Mouse (Mus musculus) CD4-positive naive resting alpha-beta T cell, adult 57 days (primary cell): ENCODE measurements around the gene Treh. TPM values are rescaled to one million over a fixed set of nuclear protein-coding genes. Genes with fewer than 3 reads are reported as not detected.

Experiments used
- total RNA-seq: library from RNA; stranded (reverse); gene quantifications from one replicate; pipeline ENCODE4 v1.2.4, GENCODE M21; 2023

Treh gene
- total RNA-seq, result not detected

DNA sequence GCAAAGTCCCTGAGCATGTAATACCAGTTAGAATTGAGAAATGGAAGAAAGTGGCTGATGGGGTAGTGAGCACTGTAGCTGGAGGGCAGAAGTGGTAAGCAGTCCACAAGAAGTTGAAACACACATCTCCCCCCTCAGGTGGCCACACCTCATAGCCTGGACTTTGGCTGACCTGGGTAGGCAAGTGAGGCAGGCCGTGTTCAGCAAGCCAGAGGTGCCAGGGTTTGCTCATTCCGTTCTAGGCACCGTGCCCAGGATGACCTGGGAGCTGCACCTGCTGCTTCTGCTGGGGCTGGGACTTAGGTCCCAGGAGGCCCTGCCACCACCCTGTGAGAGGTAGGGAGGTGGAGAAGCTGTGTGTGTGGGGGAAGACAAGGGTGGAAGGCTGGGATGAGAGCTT lies at the start of gene Treh:
Gene Treh, plus strand, starts transcription at position 229 of the 400 bp plus-strand sequence.

DNA sequence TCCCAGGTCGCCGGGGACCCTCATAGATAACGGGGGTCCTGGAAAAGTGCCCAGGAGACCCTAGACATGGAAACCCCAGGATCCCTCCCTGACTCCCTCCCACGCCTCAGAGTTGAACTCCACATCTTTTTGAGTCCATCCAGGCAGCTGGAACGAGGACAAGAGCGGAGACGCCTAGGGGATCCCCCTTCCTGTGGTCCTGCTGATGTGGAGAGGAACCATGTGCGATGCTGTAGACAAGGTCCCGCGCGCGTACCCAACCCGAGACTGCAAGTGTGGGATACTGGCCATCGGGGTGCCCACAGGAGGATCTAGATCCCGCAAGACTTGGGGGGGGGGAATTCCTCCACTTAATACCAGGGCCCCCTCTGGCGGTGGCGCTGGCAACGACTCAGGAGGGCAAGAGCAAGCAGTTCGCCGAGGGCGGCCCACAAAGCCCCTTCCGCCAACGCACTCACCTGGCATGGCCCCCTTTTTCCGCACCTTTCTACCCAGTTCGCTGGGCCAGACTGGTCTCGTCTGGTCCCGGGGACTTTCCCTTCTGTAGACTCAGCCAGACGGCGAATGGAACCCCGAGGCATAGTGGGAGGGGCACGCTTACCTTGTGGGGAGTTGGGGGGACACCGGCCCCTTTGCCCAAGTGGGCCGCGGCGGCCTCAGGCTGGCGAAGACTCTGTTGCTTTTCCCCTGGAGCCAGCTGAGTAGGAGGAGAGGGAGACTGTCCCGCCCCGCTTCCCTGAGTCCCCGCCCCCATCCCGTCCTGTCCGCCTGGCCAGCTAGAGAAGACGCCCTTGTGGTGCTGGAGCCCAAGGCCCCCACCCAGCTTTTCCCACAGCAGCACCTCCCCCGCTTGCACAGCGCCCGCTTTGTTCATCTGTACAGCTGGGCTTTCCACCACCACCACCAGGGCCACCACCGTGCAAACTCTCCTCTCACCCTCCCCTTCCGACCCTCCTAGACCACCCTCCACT lies 61.8 kb downstream of the Treh start, which contains the start of gene Phldb1:
Gene Phldb1, minus strand, starts transcription at position 675 of the 971 bp plus-strand sequence.

Other genes with a start within 250 kb of the Treh start
- not detected for gene Foxr1, start 232.1 kb upstream of the Treh start, total RNA-seq
- not detected for gene Upk2, start 218.3 kb upstream of the Treh start, total RNA-seq
- gene Bcl9l, start 190.4 kb upstream of the Treh start, total RNA-seq, result 176 TPM
- gene Cxcr5, start 111.4 kb upstream of the Treh start, total RNA-seq, result 15.1 TPM
- gene Ddx6, start 68.3 kb upstream of the Treh start, total RNA-seq, result 223 TPM
- gene Phldb1, start 62.0 kb downstream of the Treh start, total RNA-seq, result 5.0 TPM
- 120 TPM for gene Arcn1, start 94.6 kb downstream of the Treh start, total RNA-seq
- 66.4 TPM for gene Ift46, start 94.7 kb downstream of the Treh start, total RNA-seq
- gene Tmem25, start 126.1 kb downstream of the Treh start, total RNA-seq, result 0.65 TPM
- gene Ttc36, start 129.8 kb downstream of the Treh start, total RNA-seq, result 3.5 TPM
- 156 TPM for gene Kmt2a, start 208.1 kb downstream of the Treh start, total RNA-seq
- gene Atp5l, start 247.5 kb downstream of the Treh start, total RNA-seq, result 145 TPM